Mouse (Mus musculus): ENCODE measurements around the gene Slc13a3. TPM values are rescaled to one million over a fixed set of nuclear protein-coding genes. Genes with fewer than 3 reads are reported as not detected.

Slc13a3 gene
- total RNA-seq, 1 experiment from 2014 or later, result 0.58 TPM

- no peak for DNase-seq
Observed at GRCm38 (mm10) chr2:165475850-165476249, 2.8 kb upstream of the Slc13a3 start.

GRCm38 (mm10) chr2:165475412-165475811 is 2.4 kb upstream of the Slc13a3 start:
- DNase-seq, result no peak

- no peak for DNase-seq
Observed at GRCm38 (mm10) chr2:165471943-165472342, 1.1 kb downstream of the Slc13a3 start.

- no peak for DNase-seq
Observed at GRCm38 (mm10) chr2:165470167-165470566, 2.9 kb downstream of the Slc13a3 start.

- no peak for DNase-seq
Observed at GRCm38 (mm10) chr2:165467824-165468452, 5.1 kb downstream of the Slc13a3 start.

- no peak for DNase-seq
Observed at GRCm38 (mm10) chr2:165459663-165460062, 13.4 kb downstream of the Slc13a3 start.

GRCm38 (mm10) chr2:165458189-165458588 is 14.8 kb downstream of the Slc13a3 start:
- DNase-seq, result no peak

- DNase-seq, result no peak
Observed at GRCm38 (mm10) chr2:165456710-165457109, 16.3 kb downstream of the Slc13a3 start.

- DNase-seq, result no peak
Observed at GRCm38 (mm10) chr2:165452730-165453693, 20.0 kb downstream of the Slc13a3 start.

- no peak for DNase-seq
Observed at GRCm38 (mm10) chr2:165448475-165448874, 24.6 kb downstream of the Slc13a3 start.

- no peak for DNase-seq
Observed at GRCm38 (mm10) chr2:165444861-165445260, 28.2 kb downstream of the Slc13a3 start.

GRCm38 (mm10) chr2:165442981-165443380 is 30.0 kb downstream of the Slc13a3 start:
- peak; percentile 66 for DNase-seq

GRCm38 (mm10) chr2:165441613-165442012 is 31.4 kb downstream of the Slc13a3 start:
- DNase-seq, result no peak

- DNase-seq, result no peak
Observed at GRCm38 (mm10) chr2:165439613-165440012, 33.4 kb downstream of the Slc13a3 start.

GRCm38 (mm10) chr2:165438881-165439280 is 34.1 kb downstream of the Slc13a3 start:
- DNase-seq, result no peak

GRCm38 (mm10) chr2:165428694-165429093 is 44.3 kb downstream of the Slc13a3 start:
- DNase-seq, result no peak

GRCm38 (mm10) chr2:165420195-165420594 is 52.8 kb downstream of the Slc13a3 start:
- DNase-seq, result no peak

GRCm38 (mm10) chr2:165419670-165420111 is 53.3 kb downstream of the Slc13a3 start:
- no peak for DNase-seq

GRCm38 (mm10) chr2:165418577-165418976 is 54.5 kb downstream of the Slc13a3 start:
- DNase-seq, result no peak

GRCm38 (mm10) chr2:165417291-165417690 is 55.7 kb downstream of the Slc13a3 start:
- peak; percentile 40 for DNase-seq

GRCm38 (mm10) chr2:165415795-165416194 is 57.2 kb downstream of the Slc13a3 start:
- DNase-seq, result no peak

GRCm38 (mm10) chr2:165415141-165415721 is 57.8 kb downstream of the Slc13a3 start:
- no peak for DNase-seq

- no peak for DNase-seq
Observed at GRCm38 (mm10) chr2:165414321-165414720, 58.7 kb downstream of the Slc13a3 start.
